Mouse (Mus musculus) limb, embryonic 14.5 days (tissue): ENCODE measurements around the gene Xbp1. TPM values are rescaled to one million over a fixed set of nuclear protein-coding genes. Genes with fewer than 3 reads are reported as not detected.

ENCODE experiments used
- ATAC-seq: fragments of 200-750 bp; cut with Nextera tagmentation; 2 replicates; pipeline ENCODE4 v1.8.0; 2017; ENCODE audit warnings: low read depth, moderate number of reproducible peaks, moderate TSS enrichment; ENCODE audit not compliant: low FRiP score
- DNase-seq: peaks from one replicate; pipeline ENCODE4 v3.0.0-alpha.2; 2015; ENCODE audit warnings: low spot score
- H3K27ac ChIP-seq: fragments of 300-500 bp; sonication (generic); replicated peaks from 2 replicates; pipeline ENCODE4 v1.5.1; 2014; ENCODE audit warnings: low read depth, mild to moderate bottlenecking, low read length, moderate library complexity, mixed read lengths
- H3K27me3 ChIP-seq: fragments of 300-500 bp; sonication (generic); 2 replicates; pipeline ENCODE4 v1.6.1; 2014; ENCODE audit warnings: low read length, mixed read lengths; ENCODE audit not compliant: control insufficient read depth, insufficient read depth
- H3K36me3 ChIP-seq: fragments of 300-500 bp; sonication (generic); 2 replicates; pipeline ENCODE4 v1.6.1; 2014; ENCODE audit warnings: mild to moderate bottlenecking, low read length, moderate library complexity, mixed read lengths; ENCODE audit not compliant: control insufficient read depth, insufficient read depth
- H3K4me1 ChIP-seq: fragments of 300-500 bp; sonication (generic); 2 replicates; pipeline ENCODE4 v1.6.1; 2014; ENCODE audit warnings: antibody characterized with exemption, low read length, mixed read lengths; ENCODE audit not compliant: control insufficient read depth, insufficient read depth
- H3K4me2 ChIP-seq: fragments of 300-500 bp; sonication (generic); replicated peaks from 2 replicates; pipeline ENCODE4 v1.6.1; 2014; ENCODE audit warnings: low read depth, mild to moderate bottlenecking, low read length, moderate library complexity; ENCODE audit not compliant: severe bottlenecking
- H3K4me3 ChIP-seq: fragments of 300-500 bp; sonication (generic); replicated peaks from 2 replicates; pipeline ENCODE4 v1.5.1; 2014; ENCODE audit warnings: low read length
- H3K9ac ChIP-seq: fragments of 300-500 bp; sonication (generic); 2 replicates; pipeline ENCODE4 v1.6.1; 2014; ENCODE audit warnings: mild to moderate bottlenecking, low read depth, low read length, moderate library complexity; ENCODE audit not compliant: severe bottlenecking
- H3K9me3 ChIP-seq: fragments of 300-500 bp; sonication (generic); 2 replicates; pipeline ENCODE4 v1.6.1; 2016; ENCODE audit warnings: low read length; ENCODE audit not compliant: control insufficient read depth
- POLR2A ChIP-seq: fragments of 200-500 bp; IDR thresholded peaks from 2 replicates; pipeline ENCODE4 v1.8.0; 2012; ENCODE audit warnings: inconsistent platforms, mild to moderate bottlenecking, moderate library complexity, borderline replicate concordance; ENCODE audit not compliant: insufficient read depth, insufficient read length; ENCODE audit errors: extremely low read depth
- WGBS: fragments of 180-500 bp; shearing (Covaris S2); extraction: QIAGEN DNeasy Blood & Tissue Kit; methylation state at CpG from one replicate; pipeline ENCODE4 v1.1.7; 2014; 5-methylcytosine and 5-hydroxymethylcytosine counted together
- polyA plus RNA-seq, 2 experiments: library from polyadenylated mRNA; depleted of rRNA in 1 of 2; stranded (reverse) in 1 of 2; unstranded in 1 of 2; fragments of >200 nt; fragmentation: Nextera tagmentation in 1 of 2; extraction: Ambion mirVana in 1 of 2; gene quantifications; 2 replicates each; pipeline versions ENCODE4 v1.2.1 to v1.2.3; 2012 to 2014

Xbp1 gene
- polyA plus RNA-seq, 2 experiments = 97.3 to 200 TPM

- DNase-seq (no peak), ATAC-seq (no peak)
- 89% methylated on average over 3 of the region's 3 CpGs for WGBS
- Histone ChIP-seq H3K4me3 (no peak overlapping the region), H3K36me3 (no peaks in the 10 kb centered on the region), H3K9me3 (no peaks in the 10 kb centered on the region), H3K9ac (no peak overlapping the region), H3K27me3 (no peaks in the 10 kb centered on the region), H3K27ac (no peak overlapping the region), H3K4me2 (no peak overlapping the region), H3K4me1 (no peaks in the 10 kb centered on the region)
- TF ChIP-seq POLR2A = no peak
Measured at GRCm38 (mm10) chr11:5546693-5547092, 26.2 kb downstream of the Xbp1 start.

GRCm38 (mm10) chr11:5551430-5551829 is 31.0 kb downstream of the Xbp1 start:
- Histone ChIP-seq H3K4me2 (no peak overlapping the region), H3K4me3 (no peak overlapping the region), H3K27ac (no peak overlapping the region), H3K9me3 (no peaks in the 10 kb centered on the region), H3K27me3 (no peaks in the 10 kb centered on the region), H3K36me3 (no peaks in the 10 kb centered on the region), H3K4me1 (no peaks in the 10 kb centered on the region), H3K9ac (no peak overlapping the region)
- no peak for TF ChIP-seq POLR2A
- no peak for DNase-seq
- 82% methylated on average over 5 of the region's 5 CpGs for WGBS
- ATAC-seq = no peak

DNA sequence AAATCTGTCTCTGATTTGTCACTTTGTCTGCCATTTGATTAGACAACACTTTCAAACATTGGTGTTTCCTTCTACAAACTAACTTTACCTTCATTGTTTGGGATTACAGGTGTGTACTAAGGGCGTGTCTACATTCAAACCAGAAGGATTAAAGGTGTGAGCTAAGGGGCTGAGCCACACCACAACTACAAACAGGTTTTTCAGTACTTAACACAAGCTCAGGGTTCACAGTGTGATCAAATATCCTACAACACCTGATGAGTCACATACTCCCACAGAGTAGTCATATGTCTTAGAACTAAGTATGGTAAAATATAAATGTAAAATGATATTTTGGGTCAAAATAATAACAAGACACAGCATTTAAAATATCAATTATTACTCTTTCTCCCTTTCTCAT is 31.5 kb downstream of the Xbp1 start:
- no peak for TF ChIP-seq POLR2A
- Histone ChIP-seq H3K27me3 (no peaks in the 10 kb centered on the region), H3K36me3 (no peaks in the 10 kb centered on the region), H3K4me3 (no peak overlapping the region), H3K27ac (no peak overlapping the region), H3K4me1 (no peaks in the 10 kb centered on the region), H3K9ac (no peak overlapping the region), H3K9me3 (no peaks in the 10 kb centered on the region), H3K4me2 (no peak overlapping the region)
- DNase-seq (no peak), ATAC-seq (no peak)
- 71% methylated on average over 1 of the region's 1 CpGs for WGBS

- no peak overlapping the region for H3K27ac ChIP-seq
- no peak overlapping the region for H3K4me2 ChIP-seq
- no peak overlapping the region for H3K4me3 ChIP-seq
- no peaks in the 10 kb centered on the region for H3K9me3 ChIP-seq
- no peaks in the 10 kb centered on the region for H3K36me3 ChIP-seq
- no peak overlapping the region for H3K9ac ChIP-seq
- DNase-seq (no peak), ATAC-seq (no peak)
- WGBS = 80% methylated on average over 3 of the region's 3 CpGs
- no peak for TF ChIP-seq POLR2A
- no peaks in the 10 kb centered on the region for H3K27me3 ChIP-seq
- H3K4me1 ChIP-seq = no peaks in the 10 kb centered on the region
Measured at GRCm38 (mm10) chr11:5560273-5560672, 39.8 kb downstream of the Xbp1 start.

GRCm38 (mm10) chr11:5562625-5563268 is 42.3 kb downstream of the Xbp1 start:
- no peaks in the 10 kb centered on the region for H3K36me3 ChIP-seq
- TF ChIP-seq POLR2A = no peak
- H3K27ac ChIP-seq = no peak overlapping the region
- H3K4me2 ChIP-seq = no peak overlapping the region
- ATAC-seq (no peak), DNase-seq (no peak)
- H3K9ac ChIP-seq = no peak overlapping the region
- no peak overlapping the region for H3K4me3 ChIP-seq
- H3K27me3 ChIP-seq = no peaks in the 10 kb centered on the region
- WGBS = 42% methylated on average over 9 of the region's 9 CpGs
- no peaks in the 10 kb centered on the region for H3K4me1 ChIP-seq
- H3K9me3 ChIP-seq = no peaks in the 10 kb centered on the region

- Histone ChIP-seq H3K36me3 (no peaks in the 10 kb centered on the region), H3K27me3 (no peaks in the 10 kb centered on the region), H3K9me3 (no peaks in the 10 kb centered on the region), H3K4me2 (no peak overlapping the region), H3K4me3 (no peak overlapping the region), H3K9ac (no peak overlapping the region), H3K4me1 (no peaks in the 10 kb centered on the region), H3K27ac (no peak overlapping the region)
- no peak for DNase-seq
- WGBS = 69% methylated on average over 6 of the region's 6 CpGs
- no peak for TF ChIP-seq POLR2A
- ATAC-seq = no peak
Measured at GRCm38 (mm10) chr11:5563898-5564297, 43.4 kb downstream of the Xbp1 start.
